Mouse (Mus musculus) neural tube, embryonic 13.5 days (tissue): ENCODE results near the gene Gm28305. TPM values are rescaled to one million over a fixed set of nuclear protein-coding genes. Genes with fewer than 3 reads are reported as not detected.

Experiments used
- ATAC-seq: fragments of 200-750 bp; cut with Nextera tagmentation; 2 replicates; pipeline ENCODE4 v1.8.0; 2017; ENCODE audit warnings: low read depth, mild to moderate bottlenecking, moderate TSS enrichment, moderate library complexity
- H3K27ac ChIP-seq: fragments of 300-500 bp; sonication (generic); replicated peaks from 2 replicates; pipeline ENCODE4 v1.5.1; 2015; ENCODE audit warnings: moderate library complexity, mild to moderate bottlenecking, inconsistent platforms
- H3K27me3 ChIP-seq: fragments of 300-500 bp; sonication (generic); 2 replicates; pipeline ENCODE4 v1.6.1; 2015; ENCODE audit warnings: mild to moderate bottlenecking, inconsistent platforms
- H3K36me3 ChIP-seq: fragments of 300-500 bp; sonication (generic); 2 replicates; pipeline ENCODE4 v1.6.1; 2015; ENCODE audit warnings: mild to moderate bottlenecking, inconsistent platforms
- H3K4me1 ChIP-seq: fragments of 300-500 bp; sonication (generic); replicated peaks from 2 replicates; pipeline ENCODE4 v1.6.1; 2015; ENCODE audit warnings: inconsistent platforms
- H3K4me2 ChIP-seq: fragments of 300-500 bp; sonication (generic); 2 replicates; pipeline ENCODE4 v1.6.1; 2015; ENCODE audit warnings: inconsistent platforms, mild to moderate bottlenecking, moderate library complexity
- H3K4me3 ChIP-seq: fragments of 300-500 bp; sonication (generic); 2 replicates; pipeline ENCODE4 v1.5.1; 2015; ENCODE audit warnings: mild to moderate bottlenecking, inconsistent platforms
- H3K9ac ChIP-seq: fragments of 300-500 bp; sonication (generic); 2 replicates; pipeline ENCODE4 v1.6.1; 2015; ENCODE audit warnings: moderate library complexity, mild to moderate bottlenecking, inconsistent platforms
- H3K9me3 ChIP-seq: fragments of 300-500 bp; sonication (generic); 2 replicates; pipeline ENCODE4 v1.6.1; 2016; ENCODE audit warnings: inconsistent platforms
- WGBS: fragments of 180-500 bp; shearing (Covaris S2); methylation state at CpG from one replicate; pipeline ENCODE4 v1.1.7; 2015; 5-methylcytosine and 5-hydroxymethylcytosine counted together
- polyA plus RNA-seq: library from polyadenylated mRNA; unstranded; fragments of >200 nt; fragmentation: Nextera tagmentation; extraction: Ambion mirVana; gene quantifications from 2 replicates; pipeline ENCODE4 v1.2.1, GENCODE M21; 2015

Gm28305 gene
- polyA plus RNA-seq, 1 experiment from 2014 or later: not detected

- no peak overlapping the region for H3K9ac ChIP-seq
- no peaks in the 10 kb centered on the region for H3K36me3 ChIP-seq
- H3K9me3 ChIP-seq: no peaks in the 10 kb centered on the region
- ATAC-seq: no peak
- H3K27ac ChIP-seq: no peak overlapping the region
- no peak overlapping the region for H3K4me2 ChIP-seq
- H3K27me3 ChIP-seq: no peaks in the 10 kb centered on the region
- H3K4me1 ChIP-seq: no peaks in the 10 kb centered on the region
- WGBS: 89% methylated on average over 2 of the region's 2 CpGs
- H3K4me3 ChIP-seq: no peak overlapping the region
Measured at GRCm38 (mm10) chr9:104104986-104105385, 64.5 kb downstream of the Gm28305 start.

- WGBS: 83% methylated on average over 9 of the region's 9 CpGs
- Histone ChIP-seq H3K4me3 (no peak overlapping the region), H3K4me1 (no peaks in the 10 kb centered on the region), H3K9ac (no peak overlapping the region), H3K27me3 (no peaks in the 10 kb centered on the region), H3K9me3 (0 out of 2 replicates have a peak, but pooled peaks cover 5% of the 10 kb centered on the region), H3K36me3 (no peaks in the 10 kb centered on the region), H3K4me2 (no peak overlapping the region), H3K27ac (no peak overlapping the region)
- ATAC-seq: no peak
Measured at GRCm38 (mm10) chr9:104106930-104107329, 66.5 kb downstream of the Gm28305 start.

- no peaks in the 10 kb centered on the region for H3K27me3 ChIP-seq
- no peaks in the 10 kb centered on the region for H3K36me3 ChIP-seq
- no peak overlapping the region for H3K27ac ChIP-seq
- no peak overlapping the region for H3K4me3 ChIP-seq
- 84% methylated on average over 6 of the region's 6 CpGs for WGBS
- H3K9me3 ChIP-seq: 0 out of 2 replicates have a peak, but pooled peaks cover 5% of the 10 kb centered on the region
- H3K4me1 ChIP-seq: no peaks in the 10 kb centered on the region
- no peak overlapping the region for H3K4me2 ChIP-seq
- H3K9ac ChIP-seq: no peak overlapping the region
- ATAC-seq: no peak
Measured at GRCm38 (mm10) chr9:104107482-104107881, 67.0 kb downstream of the Gm28305 start.

- H3K9me3 ChIP-seq: 0 out of 2 replicates have a peak, but pooled peaks cover 5% of the 10 kb centered on the region
- no peak overlapping the region for H3K27ac ChIP-seq
- H3K27me3 ChIP-seq: no peaks in the 10 kb centered on the region
- WGBS: 89% methylated on average over 2 of the region's 2 CpGs
- H3K9ac ChIP-seq: no peak overlapping the region
- no peak for ATAC-seq
- no peaks in the 10 kb centered on the region for H3K36me3 ChIP-seq
- H3K4me3 ChIP-seq: no peak overlapping the region
- H3K4me2 ChIP-seq: no peak overlapping the region
- no peaks in the 10 kb centered on the region for H3K4me1 ChIP-seq
Measured at GRCm38 (mm10) chr9:104108571-104109143, 68.2 kb downstream of the Gm28305 start.

GRCm38 (mm10) chr9:104109151-104109550 is 68.7 kb downstream of the Gm28305 start:
- H3K27me3 ChIP-seq: no peaks in the 10 kb centered on the region
- H3K36me3 ChIP-seq: no peaks in the 10 kb centered on the region
- no peak overlapping the region for H3K9ac ChIP-seq
- WGBS: 89% methylated on average over 5 of the region's 5 CpGs
- H3K27ac ChIP-seq: no peak overlapping the region
- ATAC-seq: no peak
- no peaks in the 10 kb centered on the region for H3K4me1 ChIP-seq
- H3K4me2 ChIP-seq: no peak overlapping the region
- H3K4me3 ChIP-seq: no peak overlapping the region
- H3K9me3 ChIP-seq: 0 out of 2 replicates have a peak, but pooled peaks cover 5% of the 10 kb centered on the region

GRCm38 (mm10) chr9:104123101-104123500 is 82.6 kb downstream of the Gm28305 start:
- H3K36me3 ChIP-seq: no peaks in the 10 kb centered on the region
- peak; percentile 33; the same call in 1 of the 2 replicates for ATAC-seq
- no peak overlapping the region for H3K4me3 ChIP-seq
- no peak overlapping the region for H3K9ac ChIP-seq
- H3K27me3 ChIP-seq: no peaks in the 10 kb centered on the region
- H3K4me1 ChIP-seq: peaks cover 31% of the 10 kb centered on the region
- 58% methylated on average over 5 of the region's 5 CpGs for WGBS
- no peak overlapping the region for H3K4me2 ChIP-seq
- H3K27ac ChIP-seq: peak overlapping the region; percentile 76
- no peaks in the 10 kb centered on the region for H3K9me3 ChIP-seq

GRCm38 (mm10) chr9:104123622-104124021 is 83.2 kb downstream of the Gm28305 start:
- peak overlapping the region; percentile 76 for H3K27ac ChIP-seq
- no peak overlapping the region for H3K4me3 ChIP-seq
- peaks cover 36% of the 10 kb centered on the region for H3K4me1 ChIP-seq
- H3K4me2 ChIP-seq: no peak overlapping the region
- 20% methylated on average over 5 of the region's 5 CpGs for WGBS
- H3K27me3 ChIP-seq: no peaks in the 10 kb centered on the region
- ATAC-seq: peak; percentile 16; the same call in 1 of the 2 replicates
- H3K9me3 ChIP-seq: no peaks in the 10 kb centered on the region
- no peak overlapping the region for H3K9ac ChIP-seq
- H3K36me3 ChIP-seq: no peaks in the 10 kb centered on the region

Other genes starting within 250 kb of the Gm28305 start
- gene Nphp3, start 38.1 kb upstream of the Gm28305 start, polyA plus RNA-seq: 3.1 and 3.3 TPM in 2 replicates
- 65.5 and 65.9 TPM in 2 replicates for gene Uba5, start 22.5 kb downstream of the Gm28305 start, polyA plus RNA-seq
- gene Acad11, start 22.7 kb downstream of the Gm28305 start, polyA plus RNA-seq: 7.4 and 8.1 TPM in 2 replicates
- gene Ackr4, start 86.3 kb downstream of the Gm28305 start, polyA plus RNA-seq: 0.77 and 0.96 TPM in 2 replicates
- gene Dnajc13, start 222.3 kb downstream of the Gm28305 start, polyA plus RNA-seq: 16.3 and 19.5 TPM in 2 replicates